Mouse (Mus musculus): Measurements from ENCODE around the gene Eps8l2. TPM values are rescaled to one million over a fixed set of nuclear protein-coding genes. Genes with fewer than 3 reads are reported as not detected.

The Eps8l2 gene
- polyA plus RNA-seq, 1 experiment from 2014 or later = 1.4 TPM

- Histone ChIP-seq H3K27ac (no peak overlapping the region), H3K4me1 (replicated peaks) (peaks cover 10% of the 10 kb centered on the region), H3K9ac (no peak overlapping the region), H3K9me3 (no peaks in the 10 kb centered on the region), H3K4me3 (no peak overlapping the region), H3K36me3 (no peaks in the 10 kb centered on the region), H3K4me2 (no peak overlapping the region), H3K27me3 (peaks cover 16% of the 10 kb centered on the region)
- no peak for ATAC-seq (ENCODE audit: low FRiP score)
- WGBS = 57% methylated on average over 12 of the region's 12 CpGs
Observed at GRCm38 (mm10) chr7:141355626-141356326, 17.1 kb downstream of the Eps8l2 start.

- Histone ChIP-seq H3K4me3 (no peak overlapping the region), H3K9ac (no peak overlapping the region), H3K27ac (no peak overlapping the region), H3K9me3 (no peaks in the 10 kb centered on the region), H3K4me2 (no peak overlapping the region), H3K4me1 (replicated peaks) (peaks cover 13% of the 10 kb centered on the region), H3K27me3 (peaks cover 27% of the 10 kb centered on the region), H3K36me3 (no peaks in the 10 kb centered on the region)
- WGBS = 85% methylated on average over 14 of the region's 14 CpGs
- ATAC-seq (ENCODE audit: low FRiP score) = no peak
Observed at GRCm38 (mm10) chr7:141356971-141357370, 18.3 kb downstream of the Eps8l2 start.

- H3K4me3 ChIP-seq = no peak overlapping the region
- no peaks in the 10 kb centered on the region for H3K9me3 ChIP-seq
- peaks cover 4% of the 10 kb centered on the region; the same call in 1 of the 2 replicates for H3K4me1 ChIP-seq (replicated peaks)
- no peak for ATAC-seq (ENCODE audit: low FRiP score)
- WGBS = 17% methylated on average over 24 of the region's 24 CpGs
- no peak overlapping the region for H3K4me2 ChIP-seq
- 0 out of 2 replicates have a peak overlapping the region, but pooled peaks have one; percentile 43 for H3K9ac ChIP-seq
- no peaks in the 10 kb centered on the region for H3K36me3 ChIP-seq
- no peak overlapping the region for H3K27ac ChIP-seq
- peaks cover 40% of the 10 kb centered on the region for H3K27me3 ChIP-seq
Observed at GRCm38 (mm10) chr7:141361510-141361909, 22.8 kb downstream of the Eps8l2 start.

- H3K9me3 ChIP-seq = no peaks in the 10 kb centered on the region
- peaks cover 4% of the 10 kb centered on the region; the same call in 1 of the 2 replicates for H3K4me1 ChIP-seq (replicated peaks)
- H3K4me3 ChIP-seq = no peak overlapping the region
- no peak overlapping the region for H3K9ac ChIP-seq
- peak; percentile 59; the same call in 1 of the 2 replicates for ATAC-seq (ENCODE audit: low FRiP score)
- 63% methylated on average over 4 of the region's 4 CpGs for WGBS
- no peak overlapping the region for H3K27ac ChIP-seq
- H3K27me3 ChIP-seq = peaks cover 42% of the 10 kb centered on the region
- H3K4me2 ChIP-seq = no peak overlapping the region
- no peaks in the 10 kb centered on the region for H3K36me3 ChIP-seq
Observed at GRCm38 (mm10) chr7:141363106-141363751, 24.5 kb downstream of the Eps8l2 start.

GRCm38 (mm10) chr7:141363752-141364125, 25.1 kb downstream of the Eps8l2 start:
- H3K9ac ChIP-seq = no peak overlapping the region
- peaks cover 43% of the 10 kb centered on the region for H3K27me3 ChIP-seq
- H3K4me3 ChIP-seq = no peak overlapping the region
- ATAC-seq (ENCODE audit: low FRiP score) = no peak
- H3K4me1 ChIP-seq (replicated peaks) = peaks cover 4% of the 10 kb centered on the region; the same call in 1 of the 2 replicates
- H3K36me3 ChIP-seq = no peaks in the 10 kb centered on the region
- H3K9me3 ChIP-seq = no peaks in the 10 kb centered on the region
- no peak overlapping the region for H3K27ac ChIP-seq
- no peak overlapping the region for H3K4me2 ChIP-seq
- WGBS = 67% methylated on average over 2 of the region's 2 CpGs

- H3K9ac ChIP-seq = peak overlapping the region; percentile 35; the same call in 1 of the 2 replicates
- no peaks in the 10 kb centered on the region for H3K9me3 ChIP-seq
- ATAC-seq (ENCODE audit: low FRiP score) = no peak
- peaks cover 40% of the 10 kb centered on the region for H3K27me3 ChIP-seq
- H3K4me1 ChIP-seq (replicated peaks) = peaks cover 4% of the 10 kb centered on the region; the same call in 1 of the 2 replicates
- H3K27ac ChIP-seq = no peak overlapping the region
- H3K4me2 ChIP-seq = no peak overlapping the region
- WGBS = 86% methylated on average over 5 of the region's 5 CpGs
- H3K36me3 ChIP-seq = no peaks in the 10 kb centered on the region
- H3K4me3 ChIP-seq = no peak overlapping the region
Observed at GRCm38 (mm10) chr7:141364349-141365048, 25.8 kb downstream of the Eps8l2 start.

GRCm38 (mm10) chr7:141365049-141365445, 26.4 kb downstream of the Eps8l2 start:
- Histone ChIP-seq H3K4me3 (no peak overlapping the region), H3K9me3 (no peaks in the 10 kb centered on the region), H3K27me3 (peaks cover 35% of the 10 kb centered on the region), H3K9ac (no peak overlapping the region), H3K27ac (no peak overlapping the region), H3K36me3 (no peaks in the 10 kb centered on the region), H3K4me2 (no peak overlapping the region), H3K4me1 (replicated peaks) (peaks cover 4% of the 10 kb centered on the region; the same call in 1 of the 2 replicates)
- no peak for ATAC-seq (ENCODE audit: low FRiP score)
- WGBS = 75% methylated on average over 3 of the region's 3 CpGs

- no peaks in the 10 kb centered on the region for H3K9me3 ChIP-seq
- no peaks in the 10 kb centered on the region for H3K36me3 ChIP-seq
- no peak overlapping the region for H3K4me3 ChIP-seq
- ATAC-seq (ENCODE audit: low FRiP score) = no peak
- H3K4me1 ChIP-seq (replicated peaks) = no peaks in the 10 kb centered on the region
- WGBS = 83% methylated on average over 4 of the region's 4 CpGs
- H3K27me3 ChIP-seq = peaks cover 12% of the 10 kb centered on the region
- no peak overlapping the region for H3K9ac ChIP-seq
- H3K27ac ChIP-seq = no peak overlapping the region
- H3K4me2 ChIP-seq = no peak overlapping the region
Observed at GRCm38 (mm10) chr7:141367358-141367757, 28.7 kb downstream of the Eps8l2 start.

GRCm38 (mm10) chr7:141369918-141370317, 31.2 kb downstream of the Eps8l2 start:
- 62% methylated on average over 5 of the region's 5 CpGs for WGBS
- Histone ChIP-seq H3K27ac (no peak overlapping the region), H3K36me3 (no peaks in the 10 kb centered on the region), H3K4me3 (no peak overlapping the region), H3K4me1 (replicated peaks) (no peaks in the 10 kb centered on the region), H3K27me3 (0 out of 2 replicates have a peak, but pooled peaks cover 3% of the 10 kb centered on the region), H3K9me3 (no peaks in the 10 kb centered on the region), H3K9ac (no peak overlapping the region), H3K4me2 (no peak overlapping the region)
- no peak for ATAC-seq (ENCODE audit: low FRiP score)

- WGBS = 68% methylated on average over 6 of the region's 6 CpGs
- Histone ChIP-seq H3K36me3 (no peaks in the 10 kb centered on the region), H3K27me3 (0 out of 2 replicates have a peak, but pooled peaks cover 3% of the 10 kb centered on the region), H3K4me3 (no peak overlapping the region), H3K9me3 (no peaks in the 10 kb centered on the region), H3K4me2 (no peak overlapping the region), H3K4me1 (replicated peaks) (no peaks in the 10 kb centered on the region), H3K27ac (no peak overlapping the region), H3K9ac (no peak overlapping the region)
- ATAC-seq (ENCODE audit: low FRiP score) = no peak
Observed at GRCm38 (mm10) chr7:141371942-141372595, 33.4 kb downstream of the Eps8l2 start.

- Histone ChIP-seq H3K36me3 (no peaks in the 10 kb centered on the region), H3K4me1 (replicated peaks) (no peaks in the 10 kb centered on the region), H3K4me2 (no peak overlapping the region), H3K9ac (no peak overlapping the region), H3K27me3 (no peaks in the 10 kb centered on the region), H3K4me3 (no peak overlapping the region), H3K27ac (no peak overlapping the region), H3K9me3 (no peaks in the 10 kb centered on the region)
- no peak for ATAC-seq (ENCODE audit: low FRiP score)
- WGBS = 29% methylated on average over 6 of the region's 6 CpGs
Observed at GRCm38 (mm10) chr7:141373611-141374010, 34.9 kb downstream of the Eps8l2 start.

GRCm38 (mm10) chr7:141374399-141374798, 35.7 kb downstream of the Eps8l2 start:
- H3K27ac ChIP-seq = no peak overlapping the region
- no peaks in the 10 kb centered on the region for H3K27me3 ChIP-seq
- no peaks in the 10 kb centered on the region for H3K36me3 ChIP-seq
- H3K4me3 ChIP-seq = no peak overlapping the region
- H3K4me1 ChIP-seq (replicated peaks) = no peaks in the 10 kb centered on the region
- no peak overlapping the region for H3K9ac ChIP-seq
- ATAC-seq (ENCODE audit: low FRiP score) = no peak
- H3K4me2 ChIP-seq = no peak overlapping the region
- H3K9me3 ChIP-seq = no peaks in the 10 kb centered on the region

Measured in hindbrain, embryonic 13.5 days (tissue).